Mouse (Mus musculus) intestine, embryonic 16.5 days (tissue): ENCODE data around the gene Fbn1. TPM values are rescaled to one million over a fixed set of nuclear protein-coding genes. Genes with fewer than 3 reads are reported as not detected.

Experiments
- ATAC-seq: fragments of 200-750 bp; cut with Nextera tagmentation; 2 replicates; pipeline ENCODE4 v1.8.0; 2017; ENCODE audit warnings: moderate TSS enrichment, moderate library complexity
- H3K27ac ChIP-seq: fragments of 300-500 bp; sonication (generic); 2 replicates; pipeline ENCODE4 v1.5.1; 2014; ENCODE audit warnings: mild to moderate bottlenecking, low read length
- H3K27me3 ChIP-seq: fragments of 300-500 bp; sonication (generic); replicated peaks from 2 replicates; pipeline ENCODE4 v1.6.1; 2014; ENCODE audit warnings: low read length, control low read depth, mixed read lengths; ENCODE audit not compliant: control insufficient read depth, insufficient read depth
- H3K36me3 ChIP-seq: fragments of 300-500 bp; sonication (generic); 2 replicates; pipeline ENCODE4 v1.6.1; 2014; ENCODE audit warnings: low read length, control low read depth; ENCODE audit not compliant: control insufficient read depth, insufficient read depth
- H3K4me1 ChIP-seq: fragments of 300-500 bp; sonication (generic); 2 replicates; pipeline ENCODE4 v1.6.1; 2014; ENCODE audit warnings: low read length, control low read depth, mixed read lengths; ENCODE audit not compliant: control insufficient read depth, insufficient read depth
- H3K4me2 ChIP-seq: fragments of 300-500 bp; sonication (generic); 2 replicates; pipeline ENCODE4 v1.6.1; 2014; ENCODE audit warnings: low read depth, low read length, control low read depth
- H3K4me3 ChIP-seq: fragments of 300-500 bp; sonication (generic); 2 replicates; pipeline ENCODE4 v1.5.1; 2014; ENCODE audit warnings: mild to moderate bottlenecking, low read length
- H3K9ac ChIP-seq: fragments of 300-500 bp; sonication (generic); 2 replicates; pipeline ENCODE4 v1.6.1; 2014; ENCODE audit warnings: low read depth, low read length
- H3K9me3 ChIP-seq: fragments of 300-500 bp; sonication (generic); 2 replicates; pipeline ENCODE4 v1.6.1; 2016; ENCODE audit warnings: low read length, control low read depth; ENCODE audit not compliant: control insufficient read depth
- WGBS: fragments of 180-500 bp; shearing (Covaris S2); extraction: QIAGEN DNeasy Blood & Tissue Kit; methylation state at CpG from one replicate; pipeline ENCODE4 v1.1.7; 2014; 5-methylcytosine and 5-hydroxymethylcytosine counted together
- polyA plus RNA-seq: library from polyadenylated mRNA; unstranded; fragments of >200 nt; fragmentation: Nextera tagmentation; extraction: Ambion mirVana; gene quantifications from 2 replicates; pipeline ENCODE4 v1.2.1, GENCODE M21; 2015

Fbn1 gene
- polyA plus RNA-seq, 1 experiment from 2014 or later, result 12.6 TPM

DNA sequence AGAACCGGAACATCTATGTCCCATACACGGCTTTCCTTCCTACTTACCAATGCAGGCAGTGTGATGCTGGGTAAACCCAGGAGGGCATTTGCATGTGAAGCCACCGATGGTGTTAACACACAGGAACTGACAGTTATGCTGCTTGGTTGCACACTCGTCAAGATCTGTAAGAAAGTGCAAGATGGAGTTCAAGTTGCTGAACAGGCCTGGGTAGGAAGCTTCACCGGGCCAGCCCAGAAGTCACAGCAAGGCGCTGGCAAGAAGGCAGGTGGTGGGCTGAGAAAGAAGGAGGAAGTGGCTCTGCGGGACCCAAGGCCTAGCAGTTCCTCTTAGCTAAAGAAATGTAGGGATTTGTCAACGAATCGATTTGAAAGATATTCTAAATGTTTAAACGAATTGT, 198.1 kb downstream of the Fbn1 start:
- no peak for ATAC-seq
- Histone ChIP-seq H3K36me3 (0 out of 2 replicates have a peak, but pooled peaks cover 10% of the 10 kb centered on the region), H3K4me3 (no peak overlapping the region), H3K27ac (no peak overlapping the region), H3K9me3 (no peaks in the 10 kb centered on the region), H3K4me2 (no peak overlapping the region), H3K27me3 (no peaks in the 10 kb centered on the region), H3K4me1 (no peaks in the 10 kb centered on the region), H3K9ac (no peak overlapping the region)
- WGBS, result 87% methylated on average over 10 of the region's 10 CpGs

DNA sequence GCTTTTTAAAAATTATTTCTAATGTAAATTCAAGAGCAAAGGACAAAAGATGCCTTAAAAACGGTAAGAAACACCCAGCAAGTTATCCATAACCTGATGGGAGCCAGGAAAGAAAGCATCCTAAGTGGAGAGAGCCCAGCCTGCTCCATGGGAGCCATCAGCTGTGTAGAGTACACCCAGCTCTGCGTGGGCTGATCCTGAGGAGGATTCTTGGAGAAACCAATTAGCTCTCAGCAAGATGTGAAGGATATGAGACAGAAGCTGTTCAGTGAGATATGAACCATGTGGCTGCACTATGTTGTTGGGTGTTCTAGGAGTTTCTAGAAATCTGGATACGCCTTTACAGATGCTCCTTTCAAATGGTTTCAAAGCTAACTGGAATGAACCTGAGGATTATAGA, 202.1 kb downstream of the Fbn1 start:
- Histone ChIP-seq H3K27ac (no peak overlapping the region), H3K27me3 (no peaks in the 10 kb centered on the region), H3K9me3 (no peaks in the 10 kb centered on the region), H3K4me1 (no peaks in the 10 kb centered on the region), H3K9ac (no peak overlapping the region), H3K4me3 (no peak overlapping the region), H3K4me2 (no peak overlapping the region), H3K36me3 (0 out of 2 replicates have a peak, but pooled peaks cover 10% of the 10 kb centered on the region)
- ATAC-seq, result no peak
- WGBS, result 85% methylated on average over 3 of the region's 3 CpGs

DNA sequence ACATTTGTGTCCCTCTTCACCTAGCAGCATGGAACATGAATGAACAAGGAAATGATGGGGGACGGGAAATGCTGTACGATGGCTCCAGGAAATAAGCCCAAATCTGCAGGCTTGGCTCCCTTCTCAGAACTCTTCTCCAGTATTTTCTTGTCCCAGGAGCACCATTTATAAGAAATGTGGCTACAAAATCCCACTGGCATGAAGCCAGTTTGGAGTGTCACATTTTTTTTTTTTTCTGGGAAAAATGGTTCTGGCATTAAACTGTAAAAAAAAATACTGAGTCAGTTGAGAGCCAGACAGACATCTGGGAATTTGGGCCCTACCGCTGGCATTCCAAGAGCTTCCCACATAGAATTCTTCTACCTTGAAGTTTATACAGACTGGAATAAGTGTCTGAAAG, 203.0 kb downstream of the Fbn1 start:
- no peaks in the 10 kb centered on the region for H3K27me3 ChIP-seq
- H3K4me2 ChIP-seq, result no peak overlapping the region
- H3K27ac ChIP-seq, result no peak overlapping the region
- H3K36me3 ChIP-seq, result 0 out of 2 replicates have a peak, but pooled peaks cover 9% of the 10 kb centered on the region
- ATAC-seq, result no peak
- H3K9ac ChIP-seq, result no peak overlapping the region
- no peak overlapping the region for H3K4me3 ChIP-seq
- 88% methylated on average over 3 of the region's 3 CpGs for WGBS
- no peaks in the 10 kb centered on the region for H3K9me3 ChIP-seq
- H3K4me1 ChIP-seq, result no peaks in the 10 kb centered on the region

DNA sequence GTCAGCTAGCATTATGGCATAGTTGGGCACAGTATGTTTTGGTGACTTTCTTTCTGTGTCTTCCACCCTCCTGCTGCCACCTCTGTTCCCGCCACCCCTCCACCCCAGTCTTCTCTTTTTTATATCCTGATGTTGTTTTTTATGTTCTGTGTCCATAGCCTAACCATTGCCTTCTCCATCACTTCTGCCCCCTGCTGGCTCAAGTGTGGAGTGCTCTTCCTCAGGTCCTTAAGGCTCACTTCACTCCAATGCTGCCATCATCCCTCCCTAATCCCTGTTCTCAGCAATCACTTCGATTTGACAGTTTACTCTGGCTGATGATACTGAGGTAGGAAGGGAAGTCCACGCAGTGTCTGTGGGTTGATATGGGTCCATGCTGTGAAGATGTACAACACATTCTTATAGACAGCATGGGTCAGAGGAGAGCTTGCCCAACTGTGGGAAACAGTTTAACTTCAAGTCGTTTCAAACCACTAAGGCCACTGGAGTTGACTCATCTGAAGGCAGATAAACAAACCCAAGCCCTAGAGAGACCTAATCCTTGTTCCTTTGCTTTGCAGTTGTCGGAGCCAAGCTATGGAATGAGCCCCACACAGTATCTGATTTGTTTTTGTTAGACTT, 203.9 kb downstream of the Fbn1 start:
- 78% methylated on average over 5 of the region's 5 CpGs for WGBS
- Histone ChIP-seq H3K4me1 (no peaks in the 10 kb centered on the region), H3K36me3 (0 out of 2 replicates have a peak, but pooled peaks cover 2% of the 10 kb centered on the region), H3K9me3 (no peaks in the 10 kb centered on the region), H3K9ac (no peak overlapping the region), H3K27ac (no peak overlapping the region), H3K27me3 (no peaks in the 10 kb centered on the region), H3K4me3 (no peak overlapping the region), H3K4me2 (no peak overlapping the region)
- ATAC-seq, result no peak

DNA sequence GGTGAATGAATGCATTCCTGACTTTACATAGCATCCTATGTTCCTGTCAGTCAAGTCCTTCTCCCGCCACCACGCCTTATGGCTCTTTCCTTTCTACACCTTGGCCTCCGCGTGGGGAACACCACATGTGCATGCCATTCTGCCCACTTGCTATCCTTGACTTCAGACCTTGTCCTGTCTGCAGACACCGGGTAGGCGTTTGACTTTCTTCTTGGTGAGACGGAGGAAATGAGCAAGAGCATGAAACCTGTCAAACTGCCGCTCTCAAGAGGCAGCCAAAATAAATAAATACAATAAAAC, 205.2 kb downstream of the Fbn1 start:
- no peak for ATAC-seq
- Histone ChIP-seq H3K4me2 (no peak overlapping the region), H3K9me3 (no peaks in the 10 kb centered on the region), H3K4me3 (no peak overlapping the region), H3K9ac (no peak overlapping the region), H3K4me1 (no peaks in the 10 kb centered on the region), H3K36me3 (0 out of 2 replicates have a peak, but pooled peaks cover 2% of the 10 kb centered on the region), H3K27ac (no peak overlapping the region), H3K27me3 (no peaks in the 10 kb centered on the region)
- WGBS, result 75% methylated on average over 8 of the region's 8 CpGs

DNA sequence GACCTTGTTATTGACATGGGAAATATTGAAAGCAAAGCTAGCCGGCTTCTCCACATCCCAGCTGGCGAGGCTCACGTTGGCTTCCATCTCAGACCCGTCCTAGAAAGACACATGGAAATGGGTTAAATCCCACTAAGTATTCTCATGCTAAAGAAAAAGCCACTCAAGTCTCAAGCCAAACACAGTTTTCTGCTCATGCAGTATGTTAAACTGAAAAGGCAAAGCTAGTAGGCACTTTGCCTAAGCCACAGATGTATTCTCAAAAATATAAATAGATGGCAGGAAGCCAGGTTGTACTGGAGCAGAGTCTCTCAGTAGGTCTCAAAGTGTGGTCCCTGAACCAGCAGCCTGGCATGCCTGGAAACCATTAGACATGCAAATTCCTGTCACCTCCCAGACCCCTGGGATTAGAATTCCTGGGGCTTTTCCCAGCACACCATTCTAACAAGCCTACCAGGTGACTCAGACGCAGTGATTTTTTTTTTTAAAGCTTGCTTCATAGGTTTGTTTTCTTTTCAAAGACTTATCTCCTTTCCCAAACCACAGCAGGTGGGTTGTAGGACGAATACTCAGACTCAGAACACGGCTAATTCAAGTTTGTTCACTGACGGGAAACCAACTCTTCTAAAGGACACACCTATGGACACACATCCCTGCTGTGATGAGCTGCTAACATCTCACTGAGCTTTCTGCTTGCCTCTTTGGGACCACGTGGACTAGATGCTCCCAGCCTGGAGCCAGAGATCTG, 205.7 kb downstream of the Fbn1 start:
- no peaks in the 10 kb centered on the region for H3K9me3 ChIP-seq
- no peak overlapping the region for H3K4me3 ChIP-seq
- H3K9ac ChIP-seq, result no peak overlapping the region
- WGBS, result 62% methylated on average over 9 of the region's 9 CpGs
- ATAC-seq, result no peak
- no peak overlapping the region for H3K4me2 ChIP-seq
- H3K36me3 ChIP-seq, result 0 out of 2 replicates have a peak, but pooled peaks cover 2% of the 10 kb centered on the region
- H3K27me3 ChIP-seq, result no peaks in the 10 kb centered on the region
- no peaks in the 10 kb centered on the region for H3K4me1 ChIP-seq
- no peak overlapping the region for H3K27ac ChIP-seq

DNA sequence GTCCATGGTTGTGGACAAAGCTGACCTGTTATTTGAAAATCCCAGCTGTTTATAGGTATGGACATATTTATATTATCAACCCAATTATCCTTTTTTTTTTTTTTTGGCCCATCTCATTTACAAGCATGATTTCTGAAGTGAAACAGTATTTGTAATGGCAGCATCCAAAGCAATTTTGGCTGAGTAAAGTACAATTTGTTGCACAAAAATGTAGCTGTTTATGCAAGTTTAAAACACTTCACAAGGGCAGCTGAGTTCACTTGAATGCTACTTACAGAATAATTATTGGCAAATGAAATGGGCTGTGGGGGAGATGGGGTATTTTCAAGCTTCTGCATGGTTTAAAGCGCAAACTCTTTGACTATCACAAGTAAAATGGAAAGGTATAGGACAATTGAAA, 209.0 kb downstream of the Fbn1 start:
- ATAC-seq, result no peak
- no peaks in the 10 kb centered on the region for H3K27me3 ChIP-seq
- no peaks in the 10 kb centered on the region for H3K4me1 ChIP-seq
- H3K27ac ChIP-seq, result no peak overlapping the region
- 98% methylated on average over 1 of the region's 1 CpGs for WGBS
- no peak overlapping the region for H3K9ac ChIP-seq
- no peak overlapping the region for H3K4me3 ChIP-seq
- H3K36me3 ChIP-seq, result no peaks in the 10 kb centered on the region
- no peak overlapping the region for H3K4me2 ChIP-seq
- no peaks in the 10 kb centered on the region for H3K9me3 ChIP-seq

DNA sequence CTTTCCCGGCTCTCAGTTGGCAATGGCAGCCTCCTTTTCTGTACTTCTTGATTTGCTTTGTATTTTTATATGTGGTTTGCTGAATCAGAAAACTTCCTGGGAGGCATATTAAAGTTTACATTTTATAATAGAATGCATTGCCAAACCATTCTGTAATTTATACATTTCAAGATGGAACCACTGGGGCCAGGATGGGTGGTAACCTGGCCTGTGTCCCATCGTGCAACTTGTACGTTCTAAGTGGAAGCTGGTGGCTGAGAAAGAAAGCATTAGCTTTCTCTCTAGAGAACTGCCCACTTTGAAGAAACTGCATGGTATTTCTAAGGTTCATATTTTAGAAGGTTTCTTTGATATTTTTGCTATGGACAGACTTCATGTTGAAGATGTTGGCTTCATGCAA, 212.3 kb downstream of the Fbn1 start:
- Histone ChIP-seq H3K27ac (no peak overlapping the region), H3K4me2 (no peak overlapping the region), H3K9ac (no peak overlapping the region), H3K27me3 (no peaks in the 10 kb centered on the region), H3K36me3 (no peaks in the 10 kb centered on the region), H3K4me1 (no peaks in the 10 kb centered on the region), H3K4me3 (no peak overlapping the region), H3K9me3 (no peaks in the 10 kb centered on the region)
- no peak for ATAC-seq
- WGBS, result 71% methylated on average over 3 of the region's 3 CpGs

DNA sequence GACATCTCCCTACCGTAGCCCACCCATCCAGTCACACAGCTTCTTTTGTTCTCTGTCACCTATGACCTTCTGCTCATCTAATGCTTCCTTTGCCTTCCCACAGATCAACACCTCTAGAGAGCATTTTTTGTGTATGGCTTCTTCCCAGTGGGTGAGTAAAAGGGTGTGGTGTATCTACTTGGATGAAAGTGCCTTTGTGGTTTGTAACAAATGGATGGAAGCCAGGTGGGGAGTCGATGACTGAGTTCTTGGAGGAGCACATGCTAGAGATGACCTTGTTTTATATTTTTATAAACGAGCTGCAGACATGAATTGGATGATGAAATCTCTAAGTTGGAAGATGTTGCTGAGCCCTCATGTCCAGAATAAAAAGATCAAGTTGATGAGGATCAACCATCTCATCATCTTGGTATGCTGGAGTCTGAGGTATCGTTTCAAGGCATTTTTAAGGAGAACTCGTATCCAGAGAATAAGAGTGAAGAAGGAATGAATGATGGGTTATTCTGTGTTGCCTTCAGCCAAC, 213.8 kb downstream of the Fbn1 start:
- no peak overlapping the region for H3K9ac ChIP-seq
- H3K27ac ChIP-seq, result no peak overlapping the region
- WGBS, result 82% methylated on average over 5 of the region's 5 CpGs
- no peak overlapping the region for H3K4me3 ChIP-seq
- ATAC-seq, result no peak
- H3K4me2 ChIP-seq, result no peak overlapping the region
- H3K4me1 ChIP-seq, result no peaks in the 10 kb centered on the region
- no peaks in the 10 kb centered on the region for H3K27me3 ChIP-seq
- H3K36me3 ChIP-seq, result no peaks in the 10 kb centered on the region
- no peaks in the 10 kb centered on the region for H3K9me3 ChIP-seq
